Mouse (Mus musculus): ENCODE measurements around the gene Iqca.

Iqca gene

DNA sequence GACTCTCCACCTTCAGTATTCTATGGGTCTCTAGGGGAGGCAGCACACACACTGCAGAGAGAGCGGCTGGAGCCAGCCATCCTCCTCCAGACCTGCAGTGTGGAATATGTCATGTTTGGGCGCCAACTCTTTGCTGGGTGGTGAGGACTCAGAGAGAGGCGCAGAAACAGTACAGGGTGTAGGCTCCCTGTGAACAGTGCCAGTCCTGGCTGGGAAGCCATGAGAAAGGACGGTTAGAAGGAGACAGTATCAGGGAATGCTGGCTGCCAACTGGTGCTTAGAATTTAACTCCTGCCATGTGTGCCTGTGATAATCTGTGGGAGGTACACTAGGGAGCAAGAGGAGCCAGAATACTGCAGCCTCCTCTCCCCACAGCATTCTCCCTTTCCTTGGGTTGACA, 98.2 kb downstream of the Iqca start:
- DNase-seq = no peak

- DNase-seq = peak; percentile 50 to 72
Measured at GRCm38 (mm10) chr1:90051347-90051746, 101.9 kb downstream of the Iqca start.

- peak in 1 of 2 experiments; percentile 20 for DNase-seq
Measured at GRCm38 (mm10) chr1:90050046-90050739, 103.0 kb downstream of the Iqca start.

- peak in 1 of 2 experiments; percentile 35 for DNase-seq
Measured at GRCm38 (mm10) chr1:90028305-90028704, 124.9 kb downstream of the Iqca start.

DNA sequence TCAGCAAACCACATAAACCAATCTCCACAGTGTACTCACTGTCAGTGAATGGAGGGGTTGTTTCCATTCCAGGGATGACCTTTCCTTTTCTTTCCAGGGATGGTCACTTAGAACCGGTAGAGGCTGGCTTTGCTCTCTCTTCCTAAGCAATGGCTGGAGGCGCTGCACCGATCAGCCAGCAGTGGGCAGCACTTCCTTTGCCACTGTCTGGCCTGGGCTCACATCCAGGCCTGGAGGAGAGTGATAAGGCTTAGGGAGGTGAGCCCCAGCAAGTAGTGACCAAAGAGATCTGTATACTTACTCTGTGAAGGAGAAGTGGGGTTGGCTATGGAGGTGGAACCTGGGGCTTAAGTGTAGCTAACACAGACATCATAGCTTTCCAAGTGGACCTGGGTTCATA, 126.3 kb downstream of the Iqca start:
- peak in 1 of 2 experiments; percentile 51 for DNase-seq

DNA sequence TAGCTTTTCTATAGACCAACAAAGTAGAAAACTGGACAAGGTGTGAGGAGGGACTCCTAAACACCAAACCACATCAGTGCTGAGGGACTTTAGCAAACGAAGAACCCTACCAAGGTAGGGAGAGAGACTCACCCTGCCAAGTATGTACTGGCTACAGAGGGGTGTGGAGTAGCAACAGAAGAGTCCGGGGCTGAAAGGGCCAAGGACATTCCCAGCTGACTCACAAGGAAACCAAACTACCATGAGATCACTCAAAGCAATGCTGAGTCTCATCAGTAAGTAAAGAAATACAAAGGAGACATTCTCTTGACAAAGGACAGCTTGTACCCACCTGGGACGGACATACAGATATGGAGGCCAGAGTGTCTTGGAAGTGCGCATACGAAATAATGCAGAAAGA, 132.9 kb downstream of the Iqca start:
- no peak for DNase-seq

- no peak for DNase-seq
Measured at GRCm38 (mm10) chr1:90018071-90018470, 135.1 kb downstream of the Iqca start.

DNA sequence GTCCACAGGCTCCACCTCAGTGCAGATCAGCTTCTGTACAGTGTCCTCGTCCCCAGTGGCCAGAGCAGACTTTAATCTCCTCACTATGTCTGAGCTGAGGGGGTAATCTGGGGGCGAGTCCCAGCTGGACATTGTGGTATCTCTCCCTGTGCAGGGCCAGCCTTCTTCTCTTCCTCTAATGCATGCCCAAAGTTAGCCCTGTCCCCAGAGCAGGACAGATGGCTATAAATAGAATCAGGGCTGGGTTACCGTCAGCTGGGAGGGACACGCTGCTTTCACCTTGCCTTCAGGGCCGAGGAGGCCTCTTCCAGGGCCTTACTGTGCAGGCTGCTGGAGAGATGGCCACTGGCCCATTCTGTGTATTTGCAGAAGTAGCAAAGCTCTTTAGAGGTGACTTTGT, 138.8 kb downstream of the Iqca start, which contains the start of gene Asb18:
Gene Asb18, minus strand, starts transcription at position 221 of the 400 bp plus-strand sequence.
- DNase-seq = no peak

DNA sequence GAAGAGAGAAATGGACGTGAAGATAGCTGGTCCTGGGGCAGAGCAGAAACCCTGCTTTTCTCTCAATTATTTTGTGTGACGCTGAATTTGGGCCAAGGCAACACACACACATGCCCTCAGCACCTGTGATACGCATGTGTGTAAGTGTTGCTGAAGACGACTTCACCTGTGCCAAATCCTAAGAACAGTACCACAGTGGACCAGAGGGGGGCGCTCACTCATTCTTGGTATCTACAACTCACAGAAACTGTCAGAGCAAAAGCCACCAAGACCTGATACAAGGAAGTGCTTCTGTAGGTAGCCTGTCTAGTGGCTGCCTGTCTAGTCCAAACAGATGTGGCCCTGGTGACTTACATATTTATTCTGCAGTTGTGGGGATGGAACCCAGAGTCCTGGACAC, 139.9 kb downstream of the Iqca start:
- no peak for DNase-seq

GRCm38 (mm10) chr1:90012850-90013249, 140.4 kb downstream of the Iqca start:
- DNase-seq = peak in 1 of 2 experiments; percentile 18

GRCm38 (mm10) chr1:90012168-90012567, 141.0 kb downstream of the Iqca start:
- no peak for DNase-seq

DNA sequence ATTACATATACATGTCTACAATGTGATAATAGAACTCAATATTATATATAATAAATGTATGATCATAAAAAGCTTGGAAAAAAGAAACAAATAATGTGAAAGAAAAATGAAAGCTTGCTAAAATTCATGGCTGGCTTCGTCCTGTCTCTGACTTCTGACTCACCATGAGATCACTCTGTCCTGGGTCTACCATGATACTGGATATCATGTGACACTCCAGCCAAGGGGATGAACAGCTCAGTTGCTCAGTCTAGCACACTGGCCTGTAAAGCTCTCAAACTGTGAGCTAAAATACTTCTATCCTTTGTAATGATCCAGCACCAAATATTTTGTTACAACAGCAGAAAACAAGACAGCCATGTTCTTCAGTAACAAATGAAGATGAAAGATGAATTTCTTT, 143.1 kb downstream of the Iqca start:
- no peak for DNase-seq

GRCm38 (mm10) chr1:90009188-90009587, 144.0 kb downstream of the Iqca start:
- no peak for DNase-seq

- DNase-seq = no peak
Measured at GRCm38 (mm10) chr1:90006666-90007065, 146.5 kb downstream of the Iqca start.

DNA sequence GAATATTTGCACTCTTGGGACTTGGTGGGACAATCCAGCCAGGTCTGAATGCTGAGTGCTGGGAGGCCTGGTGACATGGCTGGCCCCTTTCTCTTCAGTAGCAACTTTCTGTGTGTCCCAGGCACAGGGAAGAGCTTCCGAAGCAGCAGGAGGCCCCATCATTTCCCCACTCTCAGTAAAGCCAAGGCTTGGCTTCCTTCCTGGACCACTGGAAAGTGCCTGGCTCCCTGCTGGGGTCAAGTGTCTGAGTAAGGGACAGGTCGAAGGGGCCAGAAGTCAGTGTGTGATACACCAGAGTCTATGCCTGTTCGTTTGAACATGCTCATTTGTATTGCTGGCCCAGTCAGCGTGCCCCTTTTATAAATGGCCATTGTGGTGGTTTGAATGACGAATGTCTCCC, 152.2 kb downstream of the Iqca start:
- no peak for DNase-seq

DNA sequence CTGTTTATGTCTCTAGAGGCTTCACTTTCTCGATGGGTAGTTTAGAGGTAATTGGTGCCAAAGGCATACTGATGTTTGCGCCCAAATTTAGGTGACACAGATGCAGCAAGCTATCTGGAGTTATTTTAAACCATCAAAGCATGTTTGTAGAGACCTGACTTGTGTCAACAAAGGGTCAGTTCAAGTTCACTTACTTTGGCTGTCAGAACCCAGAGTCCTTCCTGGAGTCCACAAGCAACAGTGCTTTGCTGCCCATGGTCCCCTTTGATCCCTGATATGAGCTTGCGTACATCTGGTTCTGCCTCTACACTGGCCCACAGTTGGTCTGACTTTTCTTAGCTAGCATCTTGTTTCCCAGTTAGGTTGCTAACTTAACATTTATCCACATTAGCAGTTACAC, 153.3 kb downstream of the Iqca start:
- no peak for DNase-seq

DNA sequence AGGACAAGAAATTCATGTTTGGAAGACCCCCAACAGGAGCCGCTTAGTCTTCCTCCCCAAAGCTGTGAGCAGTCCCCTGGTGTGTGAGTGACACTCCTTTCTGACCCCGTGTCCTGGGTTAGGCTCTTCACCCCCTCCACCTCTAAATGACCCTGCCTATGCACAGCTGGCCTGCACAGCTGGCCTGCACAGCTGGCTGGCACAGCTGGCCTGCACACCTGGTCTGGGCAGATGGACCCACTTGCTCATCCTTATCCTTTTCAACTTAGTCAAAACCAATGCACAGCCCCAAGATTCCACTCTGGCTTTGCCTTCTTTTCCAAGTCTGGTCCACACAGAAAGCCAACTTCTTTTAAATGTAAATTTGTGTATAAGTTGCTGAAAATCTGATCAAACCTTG, 154.5 kb downstream of the Iqca start:
- no peak for DNase-seq

- peak in 1 of 2 experiments; percentile 6 for DNase-seq
Measured at GRCm38 (mm10) chr1:89998076-89998475, 155.1 kb downstream of the Iqca start.

DNA sequence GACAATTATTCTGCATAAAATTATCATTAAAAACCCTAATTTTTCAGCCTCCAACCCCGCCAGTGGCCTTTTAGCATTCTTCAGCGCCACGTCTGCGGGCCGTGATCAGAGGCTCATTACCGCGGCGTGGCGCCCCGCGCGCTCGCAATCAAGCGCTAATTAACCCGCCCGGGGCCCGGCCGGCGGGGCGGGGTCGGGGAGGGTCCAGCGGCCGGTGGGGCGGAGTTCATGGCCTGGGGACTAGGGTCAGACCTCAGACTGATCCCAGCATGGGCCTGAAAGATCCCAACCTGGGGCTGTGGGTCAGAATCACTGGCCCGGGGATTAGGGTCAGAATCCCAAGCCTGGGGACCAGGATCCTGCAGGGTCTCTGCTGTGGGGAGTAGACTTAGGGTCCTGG, 160.9 kb downstream of the Iqca start:
- peak in 1 of 2 experiments; percentile 1 for DNase-seq
